Mouse (Mus musculus) heart, adult 8-10 months (tissue): ENCODE results near the gene Gnai3. TPM values are rescaled to one million over a fixed set of nuclear protein-coding genes. Genes with fewer than 3 reads are reported as not detected.

Experiments
- DNase-seq: peaks from one replicate; pipeline ENCODE4 v3.0.0; 2022; ENCODE audit warnings: low spot score
- total RNA-seq, 4 experiments: library from RNA; stranded (reverse); gene quantifications; 2 replicates each; pipeline ENCODE4 v1.2.4; 2022

Gene Gnai3
- total RNA-seq, result 10 to 100 TPM; 12.7 to 15.9 (median 13.0) TPM

GRCm38 (mm10) chr3:108145534-108146445 is at the start of gene Gnai3:
Gene Gnai3, minus strand, starts transcription at chr3:108146146.
- DNase-seq, result peak; percentile 91

GRCm38 (mm10) chr3:108195287-108195686 is 49.3 kb upstream of the Gnai3 start:
- DNase-seq, result no peak

- no peak for DNase-seq
These were observed 47.7 kb upstream of the Gnai3 start for GRCm38 (mm10) chr3:108193686-108194085.

- no peak for DNase-seq
These were observed 44.0 kb upstream of the Gnai3 start for GRCm38 (mm10) chr3:108189897-108190296.

GRCm38 (mm10) chr3:108188716-108189490 is 43.0 kb upstream of the Gnai3 start:
- DNase-seq, result no peak

GRCm38 (mm10) chr3:108187111-108187795 is 41.3 kb upstream of the Gnai3 start:
- no peak for DNase-seq

- DNase-seq, result no peak
These were observed 40.4 kb upstream of the Gnai3 start, which contains the start of gene Amigo1 for GRCm38 (mm10) chr3:108186098-108187047. Gene Amigo1, plus strand, starts transcription at chr3:108186335.

- no peak for DNase-seq
These were observed 39.6 kb upstream of the Gnai3 start for GRCm38 (mm10) chr3:108185460-108186097.

GRCm38 (mm10) chr3:108184742-108185141 is 38.8 kb upstream of the Gnai3 start:
- no peak for DNase-seq

GRCm38 (mm10) chr3:108180514-108180913 is 34.6 kb upstream of the Gnai3 start:
- no peak for DNase-seq

- DNase-seq, result no peak
These were observed 33.1 kb upstream of the Gnai3 start for GRCm38 (mm10) chr3:108178756-108179715.

GRCm38 (mm10) chr3:108174672-108175531 is 29.0 kb upstream of the Gnai3 start:
- peak; percentile 40 for DNase-seq

GRCm38 (mm10) chr3:108169199-108169598 is 23.3 kb upstream of the Gnai3 start:
- no peak for DNase-seq

- no peak for DNase-seq
These were observed 21.6 kb upstream of the Gnai3 start for GRCm38 (mm10) chr3:108167499-108167898.

- DNase-seq, result peak; percentile 48
These were observed 20.7 kb upstream of the Gnai3 start for GRCm38 (mm10) chr3:108166486-108167211.

- DNase-seq, result no peak
These were observed 19.8 kb upstream of the Gnai3 start for GRCm38 (mm10) chr3:108165532-108166315.

- DNase-seq, result peak; percentile 78
These were observed 18.9 kb upstream of the Gnai3 start for GRCm38 (mm10) chr3:108164807-108165206.
